Mouse (Mus musculus) brain, embryonic 14.5 days (tissue): Measurements from ENCODE around the gene Gpatch11. TPM values are rescaled to one million over a fixed set of nuclear protein-coding genes. Genes with fewer than 3 reads are reported as not detected.

Experiments
- DNase-seq: peaks from one replicate; pipeline ENCODE4 v3.0.0-alpha.2; 2011; ENCODE audit warnings: low read depth
- CTCF ChIP-seq: fragments of 200-500 bp; IDR thresholded peaks from 2 replicates; pipeline ENCODE4 v1.5.1; 2012; ENCODE audit warnings: inconsistent platforms, mild to moderate bottlenecking, moderate library complexity, borderline replicate concordance; ENCODE audit not compliant: insufficient read depth, insufficient read length; ENCODE audit errors: extremely low read depth
- POLR2A ChIP-seq: fragments of 200-500 bp; IDR thresholded peaks from 2 replicates; pipeline ENCODE4 v1.6.1; 2012; ENCODE audit warnings: mild to moderate bottlenecking, inconsistent platforms, borderline replicate concordance; ENCODE audit not compliant: poor library complexity, insufficient read depth, insufficient read length, severe bottlenecking; ENCODE audit errors: extremely low read depth
- polyA plus RNA-seq: library from polyadenylated mRNA; depleted of rRNA; stranded (reverse); fragments of >200 nt; gene quantifications from 2 replicates; pipeline ENCODE4 v1.2.3, GENCODE M21; 2012; rRNA removed

The Gpatch11 gene
- polyA plus RNA-seq, 1 experiment: 23.3 TPM

GRCm38 (mm10) chr17:78895394-78895793 lies 60.0 kb downstream of the Gpatch11 start:
- TF ChIP-seq CTCF (peak; percentile 54), POLR2A (no peak)
- peak; percentile 89 for DNase-seq

Other genes starting within 250 kb of the Gpatch11 start
- 9.4 and 12.5 TPM in 2 replicates for gene Strn, start 98.4 kb upstream of the Gpatch11 start, polyA plus RNA-seq
- 32.6 and 41.0 TPM in 2 replicates for gene Heatr5b, start 203 bp upstream of the Gpatch11 start, polyA plus RNA-seq
- 1.2 and 2.3 TPM in 2 replicates for gene Eif2ak2, start 47.0 kb downstream of the Gpatch11 start, polyA plus RNA-seq
- gene Sult6b1, start 71.4 kb downstream of the Gpatch11 start, polyA plus RNA-seq: 0.13 TPM in 1 of 2 replicates, not detected in the other
- gene Cebpzos, start 80.9 kb downstream of the Gpatch11 start, polyA plus RNA-seq: 31.9 and 40.6 TPM in 2 replicates
- 18.3 and 23.3 TPM in 2 replicates for gene Cebpz, start 101.5 kb downstream of the Gpatch11 start, polyA plus RNA-seq
- 29.0 and 30.0 TPM in 2 replicates for gene Ndufaf7, start 101.6 kb downstream of the Gpatch11 start, polyA plus RNA-seq
- gene Prkd3, start 185.2 kb downstream of the Gpatch11 start, polyA plus RNA-seq: 21.4 and 23.8 TPM in 2 replicates
- 9.7 and 10.3 TPM in 2 replicates for gene Qpct, start 216.3 kb downstream of the Gpatch11 start, polyA plus RNA-seq